Mouse (Mus musculus): ENCODE results near the gene Gsdmc3.
"Not testable (repeated sequence)": the region's sequence is repeated elsewhere in the genome, so short reads cannot be mapped to it uniquely, and the experiment has no call there.

Gsdmc3 gene

GRCm38 (mm10) chr15:63878458-63878857, at the start of gene Gsdmc3:
Gsdmc3 (minus strand) TSS chr15:63878558.
- not testable (repeated sequence) for DNase-seq

GRCm38 (mm10) chr15:63926201-63926600, 47.8 kb upstream of the Gsdmc3 start:
- DNase-seq, result no peak

GRCm38 (mm10) chr15:63924484-63924883, 46.1 kb upstream of the Gsdmc3 start:
- DNase-seq, result no peak

- not testable (repeated sequence) for DNase-seq
These were observed 43.3 kb upstream of the Gsdmc3 start for GRCm38 (mm10) chr15:63921618-63922017.

GRCm38 (mm10) chr15:63919728-63920127, 41.4 kb upstream of the Gsdmc3 start:
- DNase-seq, result not testable (repeated sequence)

- not testable (repeated sequence) for DNase-seq
These were observed 38.2 kb upstream of the Gsdmc3 start for GRCm38 (mm10) chr15:63916584-63916983.

- not testable (repeated sequence) for DNase-seq
These were observed 33.8 kb upstream of the Gsdmc3 start, which contains the start of gene Gsdmc4 for GRCm38 (mm10) chr15:63912197-63912596. Gsdmc4 (minus strand) TSS chr15:63912297.

- DNase-seq, result not testable (repeated sequence)
These were observed 31.5 kb upstream of the Gsdmc3 start for GRCm38 (mm10) chr15:63909896-63910295.

GRCm38 (mm10) chr15:63895560-63896353, 17.4 kb upstream of the Gsdmc3 start:
- peak; percentile 25 for DNase-seq

GRCm38 (mm10) chr15:63888440-63888839, 10.1 kb upstream of the Gsdmc3 start:
- not testable (repeated sequence) for DNase-seq

- not testable (repeated sequence) for DNase-seq
These were observed 9.6 kb upstream of the Gsdmc3 start for GRCm38 (mm10) chr15:63887949-63888348.

GRCm38 (mm10) chr15:63876160-63876559, 2.2 kb downstream of the Gsdmc3 start:
- not testable (repeated sequence) for DNase-seq

- DNase-seq, result not testable (repeated sequence)
These were observed 16.4 kb downstream of the Gsdmc3 start for GRCm38 (mm10) chr15:63861965-63862364.
